Mouse (Mus musculus): ENCODE measurements around the gene Iqgap2.

GRCm38 (mm10) chr13:95851611-95852010, 40.1 kb downstream of the Iqgap2 start:
- TF ChIP-seq CTCF (IDR thresholded peaks at IDR 0.05; ENCODE audit: low read depth, low read length) (no peak), POLR2A (IDR thresholded peaks at IDR 0.05; ENCODE audit: borderline replicate concordance, low read depth, low read length) (no peak)
